Mouse (Mus musculus) skeletal muscle tissue, adult 2 months (tissue): Measurements from ENCODE around the gene Timeless.
"Not testable (repeated sequence)": the region's sequence is repeated elsewhere in the genome, so short reads cannot be mapped to it uniquely, and the experiment has no call there.

Experiments used
- DNase-seq: peaks from one replicate; pipeline ENCODE4 v3.0.0-alpha.2; 2012; ENCODE audit warnings: low read depth, low spot score

Gene Timeless

DNA sequence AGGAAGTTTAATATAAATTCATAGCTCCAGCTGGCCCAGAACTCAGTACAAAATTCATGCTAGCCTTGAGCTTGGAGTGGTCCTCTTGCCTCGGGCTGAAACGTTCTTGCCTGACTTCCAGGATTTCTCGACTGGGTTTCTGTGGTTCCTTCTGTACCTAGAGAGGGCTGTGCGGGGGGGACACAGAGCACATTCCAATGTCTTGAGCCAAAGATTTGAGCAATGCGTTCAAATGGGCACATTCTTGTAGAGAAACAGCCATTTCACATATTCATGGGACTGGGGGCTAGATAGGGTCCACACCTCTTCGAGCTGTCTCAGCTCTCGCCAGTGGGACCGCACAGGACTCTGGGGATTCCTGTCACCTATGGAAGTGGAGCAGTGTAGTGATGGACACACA, 24.1 kb downstream of the Timeless start:
- DNase-seq, result no peak

DNA sequence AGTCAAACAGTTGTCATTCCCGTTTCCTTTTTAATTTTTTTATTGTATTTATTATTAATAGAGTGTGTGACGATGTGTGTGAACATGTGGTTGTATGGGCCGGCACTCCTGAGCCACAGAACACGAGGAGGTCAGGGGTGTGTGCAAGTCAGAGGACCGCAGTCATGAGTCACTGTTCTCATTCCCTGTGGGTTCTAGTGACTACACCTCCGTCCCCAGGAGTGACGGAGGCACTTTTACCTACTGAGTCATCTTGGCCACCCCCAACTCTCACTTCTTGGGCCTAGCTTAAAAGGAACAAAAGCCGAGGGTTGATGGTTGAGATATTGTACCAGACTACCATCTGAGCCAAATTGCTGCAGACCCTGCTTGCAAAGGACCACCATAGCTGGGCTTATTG, 24.5 kb downstream of the Timeless start:
- no peak for DNase-seq

GRCm38 (mm10) chr10:128258953-128259352, 27.1 kb downstream of the Timeless start:
- DNase-seq, result peak; percentile 44

GRCm38 (mm10) chr10:128259946-128260345, 28.1 kb downstream of the Timeless start:
- DNase-seq, result no peak

DNA sequence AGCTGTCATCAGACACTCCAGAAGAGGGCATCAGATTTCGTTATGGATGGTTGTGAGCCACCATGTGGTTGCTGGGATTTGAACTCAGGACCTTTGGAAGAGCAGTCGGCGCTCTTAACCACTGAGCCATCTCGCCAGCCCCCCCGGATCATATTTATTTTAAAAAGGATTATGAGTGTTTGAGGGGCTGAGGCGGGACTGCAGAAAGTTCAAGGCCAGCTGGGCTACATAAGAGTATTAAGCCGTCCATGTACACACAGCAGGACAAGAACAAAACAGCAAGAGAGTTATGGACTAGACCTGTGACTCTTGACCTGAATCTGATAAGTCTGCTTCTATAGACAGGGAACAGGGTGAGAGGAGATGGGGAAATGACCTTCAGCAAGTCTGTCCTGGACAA, 28.5 kb downstream of the Timeless start:
- DNase-seq, result not testable (repeated sequence)

- no peak for DNase-seq
These were observed 30.4 kb downstream of the Timeless start for GRCm38 (mm10) chr10:128262300-128262699.

GRCm38 (mm10) chr10:128263393-128264310, 31.8 kb downstream of the Timeless start:
- no peak for DNase-seq

GRCm38 (mm10) chr10:128268371-128268770, 36.5 kb downstream of the Timeless start, which contains the start of gene Apof:
Gene Apof (plus strand): TSS chr10:128268671.
- no peak for DNase-seq

- DNase-seq, result no peak
These were observed 37.5 kb downstream of the Timeless start for GRCm38 (mm10) chr10:128269206-128269910.

DNA sequence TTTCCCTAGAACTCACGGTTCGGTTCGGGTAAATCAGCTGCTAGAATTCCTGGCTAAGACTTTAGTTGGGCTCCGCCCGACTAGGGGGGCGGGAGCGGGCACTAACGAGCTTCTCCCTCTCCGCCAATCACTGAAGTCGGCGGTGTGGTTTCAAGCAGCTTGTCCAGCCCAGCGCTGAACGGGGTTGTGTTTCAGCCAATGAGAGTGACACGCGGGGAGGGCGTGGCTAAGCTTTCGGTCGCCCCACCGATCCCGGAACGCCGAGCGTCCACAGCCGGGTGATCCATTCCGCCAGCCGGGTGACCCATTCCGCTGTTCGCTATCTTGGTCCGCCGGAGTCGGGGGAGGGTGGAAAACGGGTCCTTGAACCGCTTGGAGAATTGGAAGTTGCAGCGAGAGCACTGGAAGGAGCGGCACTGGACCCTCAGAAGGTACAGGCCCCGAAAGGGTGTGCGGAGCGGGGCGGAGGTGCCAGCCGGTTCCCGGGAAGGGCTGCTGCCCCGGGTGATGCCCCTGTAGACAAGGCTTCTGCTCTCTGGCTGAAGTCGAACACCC, 38.5 kb downstream of the Timeless start, which contains the start of gene Stat2:
Gene Stat2, plus strand, starts transcription at position 273 of the 555 bp plus-strand sequence.
- DNase-seq, result peak; percentile 97

- no peak for DNase-seq
These were observed 39.0 kb downstream of the Timeless start for GRCm38 (mm10) chr10:128270866-128271265.

DNA sequence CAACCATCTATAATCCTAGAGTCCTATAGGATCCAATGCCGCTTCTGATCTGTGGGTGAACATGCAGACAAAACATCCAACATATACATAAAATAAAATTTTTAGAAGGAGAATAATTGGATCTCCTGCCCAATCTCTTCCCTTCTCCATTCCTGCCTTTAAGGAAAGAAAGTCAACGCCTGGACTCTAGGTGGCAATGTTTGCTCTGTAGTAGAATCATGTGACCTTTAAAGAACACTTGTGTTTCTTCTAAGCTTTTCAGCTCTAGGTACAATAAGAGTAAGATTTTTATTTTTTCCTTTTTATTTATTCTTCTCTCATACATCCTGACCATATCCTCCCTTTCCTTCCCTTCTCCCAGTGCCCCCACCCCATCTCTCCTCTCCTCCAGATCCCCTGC, 40.0 kb downstream of the Timeless start:
- no peak for DNase-seq

- not testable (repeated sequence) for DNase-seq
These were observed 41.1 kb downstream of the Timeless start for GRCm38 (mm10) chr10:128272819-128273439.

GRCm38 (mm10) chr10:128275374-128275773, 43.5 kb downstream of the Timeless start:
- not testable (repeated sequence) for DNase-seq

GRCm38 (mm10) chr10:128278158-128278557, 46.3 kb downstream of the Timeless start:
- no peak for DNase-seq

GRCm38 (mm10) chr10:128280943-128281342, 49.1 kb downstream of the Timeless start:
- no peak for DNase-seq

GRCm38 (mm10) chr10:128281682-128282081, 49.8 kb downstream of the Timeless start:
- no peak for DNase-seq

DNA sequence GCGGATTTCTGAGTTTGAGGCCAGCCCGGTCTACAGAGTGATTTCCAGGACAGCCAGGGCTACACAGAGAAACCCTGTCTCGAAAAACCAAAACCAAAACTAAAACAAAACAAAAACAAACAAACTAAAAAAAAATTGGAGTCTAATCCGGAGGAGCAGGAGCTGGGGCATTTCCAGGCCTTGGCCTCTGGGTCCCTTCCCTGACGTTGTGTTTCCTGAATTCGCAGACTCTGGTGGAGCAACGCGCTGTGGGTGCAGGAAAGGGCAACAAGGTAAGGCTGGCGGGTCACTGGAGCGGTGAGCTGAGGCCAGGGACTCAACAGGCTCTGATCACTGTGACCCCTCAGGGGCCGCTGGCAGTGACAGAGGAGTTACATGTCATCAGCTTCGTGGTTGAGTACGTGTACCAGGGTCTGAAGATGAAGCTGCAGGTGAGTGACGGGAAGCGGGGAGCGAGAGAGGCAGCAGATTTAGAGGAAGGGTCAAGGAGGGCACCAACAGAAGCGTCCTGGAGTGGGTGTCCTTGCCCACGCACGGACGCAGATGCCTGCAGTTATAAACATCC, 51.1 kb downstream of the Timeless start:
- no peak for DNase-seq

- DNase-seq, result peak; percentile 32
These were observed 52.0 kb downstream of the Timeless start for GRCm38 (mm10) chr10:128283604-128284579.

GRCm38 (mm10) chr10:128290594-128290993, 58.7 kb downstream of the Timeless start:
- peak; percentile 49 for DNase-seq
